Mouse (Mus musculus): ENCODE measurements around the gene Slc18a2. TPM values are rescaled to one million over a fixed set of nuclear protein-coding genes. Genes with fewer than 3 reads are reported as not detected.

The Slc18a2 gene
- 0.10 and 0.31 TPM in 2 replicates for polyA plus RNA-seq (2012; rRNA removed; ENCODE audit: low replicate concordance)

DNA sequence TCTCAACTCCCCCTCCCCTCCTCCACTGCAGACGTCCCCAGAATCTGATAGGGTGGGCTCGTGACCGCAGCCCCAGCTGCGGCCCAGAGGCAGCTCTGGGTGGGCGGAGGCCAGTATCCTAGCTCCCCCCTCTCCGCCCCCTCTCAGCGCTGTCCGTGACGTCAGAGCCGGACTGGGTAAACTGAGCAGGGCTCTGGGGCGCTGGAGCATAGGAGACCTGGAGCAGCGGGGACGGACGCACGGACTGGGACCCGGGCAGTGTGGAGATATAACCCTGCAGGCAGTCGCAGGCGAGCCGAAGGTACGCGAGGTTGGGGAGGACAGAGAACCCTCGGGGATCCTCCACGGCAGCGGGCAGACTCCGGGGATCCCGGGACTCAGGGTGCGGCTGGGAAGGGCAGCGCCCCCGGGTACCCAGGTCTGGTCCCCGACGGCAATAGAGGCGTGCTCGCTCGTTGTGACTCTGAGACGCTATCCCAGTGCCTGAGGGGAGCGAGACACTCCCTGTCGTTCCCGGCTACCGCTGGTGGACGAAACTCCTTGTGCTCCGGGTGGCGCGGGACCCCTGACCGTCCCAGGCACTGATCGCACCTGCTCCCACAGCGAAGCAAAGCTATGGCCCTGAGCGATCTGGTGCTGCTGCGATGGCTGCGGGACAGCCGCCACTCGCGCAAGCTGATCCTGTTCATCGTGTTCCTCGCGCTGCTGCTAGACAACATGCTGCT is at the start of gene Slc18a2:
Gene Slc18a2, plus strand, starts transcription at position 179 of the 725 bp plus-strand sequence.

GRCm38 (mm10) chr19:59218991-59219390 is 41.7 kb upstream of the Slc18a2 start, which contains the start of gene Kcnk18:
Gene Kcnk18 (plus strand): TSS chr19:59219214.

DNA sequence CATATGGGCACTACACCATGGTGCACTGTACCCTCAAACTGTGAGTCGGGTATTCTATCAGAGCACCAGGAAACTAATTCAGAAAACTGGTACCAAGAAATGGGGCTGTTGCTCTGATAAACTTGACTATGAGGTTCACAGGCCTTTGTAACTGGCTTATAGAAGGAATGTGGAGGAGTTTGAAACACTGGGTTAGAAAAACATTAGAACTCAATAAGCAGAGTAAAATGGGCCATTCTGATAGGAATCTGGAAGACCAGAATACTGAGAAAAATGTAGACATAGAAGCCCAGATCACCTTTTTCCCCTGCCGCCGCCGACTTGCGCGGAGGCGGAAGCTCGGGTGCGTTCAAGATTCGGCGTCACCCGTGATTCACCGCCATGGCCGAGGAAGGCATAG is 61.3 kb downstream of the Slc18a2 start, which contains the start of gene Rps12-ps3:
Gene Rps12-ps3, plus strand, starts transcription at position 301 of the 400 bp plus-strand sequence.

Other genes starting within 250 kb of the Slc18a2 start
- 2.3 and 3.9 TPM in 2 replicates for gene Shtn1, start 184.8 kb upstream of the Slc18a2 start, polyA plus RNA-seq (2012; rRNA removed; ENCODE audit: low replicate concordance)
- gene Vax1, start 90.8 kb upstream of the Slc18a2 start, polyA plus RNA-seq (2012; rRNA removed; ENCODE audit: low replicate concordance) = not detected in 2 replicates
- not detected in 2 replicates for gene Kcnk18, start 41.7 kb upstream of the Slc18a2 start, polyA plus RNA-seq (2012; rRNA removed; ENCODE audit: low replicate concordance)
- gene Rps12-ps3, start 61.4 kb downstream of the Slc18a2 start, polyA plus RNA-seq (2012; rRNA removed; ENCODE audit: low replicate concordance) = 2,240 and 5,569 TPM in 2 replicates
- 4.6 and 11.4 TPM in 2 replicates for gene Pdzd8, start 84.9 kb downstream of the Slc18a2 start, polyA plus RNA-seq (2012; rRNA removed; ENCODE audit: low replicate concordance)
- 0.86 and 31.8 TPM in 2 replicates for gene Emx2, start 197.5 kb downstream of the Slc18a2 start, polyA plus RNA-seq (2012; rRNA removed; ENCODE audit: low replicate concordance)

Measured in subcutaneous adipose tissue, adult 2 months (tissue).